Mouse (Mus musculus): ENCODE measurements at regions not wholly inside any gene's neighbourhood (a gene's known extent, or its start where the extent isn't known, plus 50 kb on each side); places are given as distances from the start of the nearest gene placed in this dataset.

GRCm38 (mm10) chr7:67895166-67895565 is 57.5 kb upstream of the Igf1r start:
- no peak for DNase-seq (ENCODE audit: low read depth, low spot score)

GRCm38 (mm10) chr7:67892917-67893316 is 59.7 kb upstream of the Igf1r start:
- DNase-seq (ENCODE audit: low read depth, low spot score) = no peak

GRCm38 (mm10) chr7:67883040-67883439 is 69.6 kb upstream of the Igf1r start:
- DNase-seq (ENCODE audit: low read depth, low spot score) = no peak

- DNase-seq (ENCODE audit: low read depth, low spot score) = no peak
Observed at GRCm38 (mm10) chr7:67882606-67883005, 70.0 kb upstream of the Igf1r start.

GRCm38 (mm10) chr7:67878226-67878625 is 74.4 kb upstream of the Igf1r start:
- no peak for DNase-seq (ENCODE audit: low read depth, low spot score)

- no peak for DNase-seq (ENCODE audit: low read depth, low spot score)
Observed at GRCm38 (mm10) chr7:67877587-67877986, 75.0 kb upstream of the Igf1r start.

- DNase-seq (ENCODE audit: low read depth, low spot score) = no peak
Observed at GRCm38 (mm10) chr7:67854080-67855022, 94.8 kb upstream of the Synm start.

- no peak for DNase-seq (ENCODE audit: low read depth, low spot score)
Observed at GRCm38 (mm10) chr7:67852859-67853258, 93.3 kb upstream of the Synm start.

- no peak for DNase-seq (ENCODE audit: low read depth, low spot score)
Observed at GRCm38 (mm10) chr7:67849509-67849862, 89.9 kb upstream of the Synm start.

- DNase-seq (ENCODE audit: low read depth, low spot score) = peak; percentile 56
Observed at GRCm38 (mm10) chr7:67848589-67849508, 89.3 kb upstream of the Synm start.

GRCm38 (mm10) chr7:67846796-67847195 is 87.3 kb upstream of the Synm start:
- DNase-seq (ENCODE audit: low read depth, low spot score) = no peak

GRCm38 (mm10) chr7:67836984-67837383 is 77.4 kb upstream of the Synm start:
- no peak for DNase-seq (ENCODE audit: low read depth, low spot score)

- no peak for DNase-seq (ENCODE audit: low read depth, low spot score)
Observed at GRCm38 (mm10) chr7:67836117-67836949, 76.8 kb upstream of the Synm start.

- no peak for DNase-seq (ENCODE audit: low read depth, low spot score)
Observed at GRCm38 (mm10) chr7:67831738-67832137, 72.2 kb upstream of the Synm start.

GRCm38 (mm10) chr7:67827386-67827785 is 67.8 kb upstream of the Synm start:
- DNase-seq (ENCODE audit: low read depth, low spot score) = no peak

GRCm38 (mm10) chr7:67826936-67827335 is 67.4 kb upstream of the Synm start:
- no peak for DNase-seq (ENCODE audit: low read depth, low spot score)

- no peak for DNase-seq (ENCODE audit: low read depth, low spot score)
Observed at GRCm38 (mm10) chr7:67826368-67826767, 66.8 kb upstream of the Synm start.

- DNase-seq (ENCODE audit: low read depth, low spot score) = no peak
Observed at GRCm38 (mm10) chr7:67825636-67826280, 66.2 kb upstream of the Synm start.

- no peak for DNase-seq (ENCODE audit: low read depth, low spot score)
Observed at GRCm38 (mm10) chr7:67823943-67824645, 64.6 kb upstream of the Synm start.

- no peak for DNase-seq (ENCODE audit: low read depth, low spot score)
Observed at GRCm38 (mm10) chr7:67819551-67819950, 60.0 kb upstream of the Synm start.
